Mouse (Mus musculus): ENCODE data around the gene Ndufb7.

DNA sequence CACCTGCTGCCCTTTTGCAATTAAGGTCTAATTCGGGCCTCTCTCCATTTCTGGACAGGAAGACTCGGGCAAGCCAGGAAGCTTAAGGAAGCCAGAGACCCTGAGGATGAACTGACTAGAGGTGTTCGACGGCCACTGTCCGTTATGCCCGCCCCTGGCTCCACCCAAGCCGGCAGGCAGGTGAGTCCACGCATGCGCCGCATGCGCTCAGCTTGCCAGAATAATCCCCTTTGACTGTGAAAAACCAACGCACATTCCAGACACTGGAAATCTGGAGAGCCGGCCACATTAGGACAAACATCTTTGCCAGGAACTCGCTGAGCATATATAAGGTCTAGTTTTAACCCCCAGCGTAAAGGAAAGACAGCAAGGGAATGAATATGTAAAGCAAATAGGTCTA lies 16.8 kb downstream of the Ndufb7 start:
- TF ChIP-seq POLR2A (IDR thresholded peaks at IDR 0.05; ENCODE audit: borderline replicate concordance, extremely low read depth, insufficient read depth, insufficient read length, poor library complexity, severe bottlenecking) (no peak), CTCF (IDR thresholded peaks at IDR 0.05; ENCODE audit: borderline replicate concordance, extremely low read depth, insufficient read depth, insufficient read length) (no peak)
